Mouse (Mus musculus) mouse trophoblast stem cell (cell line): ENCODE measurements around the gene Rims1.

Experiments
- in situ Hi-C, 2 experiments: fragments of 300-500 bp; cut with MseI, MboI; formaldehyde crosslinking; loops; 2 replicates in 1 of 2; 3 replicates in 1 of 2; pipeline ENCODE4 v1.15.1; 2025

Gene Rims1

GRCm38 (mm10) chr1:22254278-22254677, 551.5 kb downstream of the Rims1 start:
- in situ Hi-C loops: no loop called here

- in situ Hi-C loops: no loop called here
These were observed 552.9 kb downstream of the Rims1 start for GRCm38 (mm10) chr1:22252873-22253272.

GRCm38 (mm10) chr1:22248898-22249386, 556.9 kb downstream of the Rims1 start:
- in situ Hi-C loops: no loop called here

- in situ Hi-C loops: no loop called here
These were observed 560.0 kb downstream of the Rims1 start for GRCm38 (mm10) chr1:22245748-22246147.
